ENCODE assay signal across 16 mouse cellular contexts in genomic region chr1:138004319-138004718, GRCm38 (mm10).
"Had no signal": no experiment of that assay in that cellular context is flagged by ENCODE, and none has a peak within 500 bp of the region (broad histone marks: within the 10 kb centered on the region; RNA-seq: fewer than 3 reads in every experiment).

No protein-coding gene starts in this region.

- DNase-seq: heart, postnatal 10 days; heart, postnatal 14 days; heart, postnatal 36 days; heart, postnatal 4 days; kidney, adult 11 months; kidney, adult 18-20 months; kidney, adult 2 months; kidney, adult 8-10 months; kidney, adult 9 months; kidney, postnatal 10 days; kidney, postnatal 14 days; kidney, postnatal 25 days; kidney, postnatal 36 days; kidney, postnatal 4 days; layer of hippocampus, adult 9-11 months; layer of hippocampus, postnatal 36 days had no signal
